Mouse (Mus musculus) spleen, embryonic (tissue): ENCODE data around the gene Hist1h1b.
"Not testable (repeated sequence)": the region's sequence is repeated elsewhere in the genome, so short reads cannot be mapped to it uniquely, and the experiment has no call there.

Experiments used
- CTCF ChIA-PET: fragments of 350-600 bp; sonication (Branson Sonifier 250); formaldehyde crosslinking; loops from one replicate; lab custom pipeline; 2022; lab: Charles Lee

The Hist1h1b gene

DNA sequence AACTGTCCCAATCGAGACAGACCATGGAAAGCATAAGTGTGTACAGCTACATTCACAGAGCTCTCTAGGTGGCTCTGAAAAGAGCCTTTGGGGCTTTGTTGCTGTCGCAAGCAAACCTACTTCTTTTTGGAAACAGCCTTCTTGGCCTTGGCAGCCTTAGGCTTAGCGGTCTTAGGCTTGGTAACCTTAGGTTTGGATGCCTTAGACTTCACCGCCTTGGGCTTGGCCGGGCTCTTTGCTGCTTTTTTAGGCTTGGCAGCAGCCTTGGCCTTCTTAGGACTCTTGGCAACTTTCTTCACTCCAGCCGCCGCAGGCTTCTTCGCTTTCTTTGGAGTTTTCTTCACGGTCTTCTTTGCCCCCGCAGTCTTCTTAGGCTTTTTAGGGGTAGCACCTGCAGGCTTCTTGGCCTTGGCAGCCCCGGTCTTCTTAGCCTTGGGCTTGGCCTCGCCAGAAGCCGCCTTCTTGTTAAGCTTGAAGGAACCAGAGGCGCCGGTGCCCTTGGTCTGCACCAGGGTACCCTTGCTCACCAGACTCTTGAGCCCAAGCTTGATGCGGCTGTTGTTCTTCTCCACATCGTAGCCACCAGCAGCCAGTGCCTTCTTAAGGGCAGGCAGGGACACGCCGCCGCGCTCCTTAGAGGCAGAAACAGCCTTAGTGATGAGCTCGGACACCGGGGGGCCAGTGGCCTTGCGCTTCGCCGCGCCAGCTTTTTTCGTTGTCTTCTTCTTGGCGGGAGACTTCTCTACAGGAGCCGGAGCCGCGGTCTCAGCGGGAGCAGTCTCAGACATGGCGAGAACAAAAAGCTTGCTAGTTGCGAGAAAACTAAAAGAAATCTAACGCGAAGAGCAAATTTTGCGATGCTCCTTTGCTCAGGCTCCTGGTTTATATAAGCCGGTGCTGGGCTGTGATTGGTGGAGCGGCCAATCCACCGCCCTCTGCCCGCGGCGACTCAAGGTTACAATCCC, at the start of gene Hist1h1b:
Gene Hist1h1b (minus strand): TSS at position 859 of the 965 bp plus-strand sequence.
- CTCF ChIA-PET = no interaction called here

DNA sequence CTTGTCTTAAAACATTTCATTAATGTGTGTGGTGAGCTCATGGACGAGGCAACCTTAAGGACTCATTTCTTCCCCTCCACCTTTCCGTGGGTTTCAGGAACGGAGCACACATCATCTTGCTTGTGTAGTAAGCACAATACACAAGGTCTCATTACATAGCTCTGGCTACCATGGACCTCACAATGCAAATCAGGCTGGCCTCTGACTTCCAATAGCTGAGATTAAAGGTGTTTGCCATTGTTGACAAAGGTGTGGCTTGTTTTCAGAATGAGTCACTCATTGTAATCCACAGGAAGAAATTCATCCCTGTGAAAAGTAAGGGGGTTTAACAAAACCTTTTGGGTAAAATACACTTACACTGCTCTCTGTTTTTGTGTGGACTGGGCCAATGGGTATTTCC, 48.1 kb upstream of the Hist1h1b start:
- CTCF ChIA-PET = no interaction called here

GRCm38 (mm10) chr13:21820082-21820890, 39.9 kb upstream of the Hist1h1b start:
- CTCF ChIA-PET = interaction anchor here (0.5 kb wide), 1 partner anchor 70 kb away, joined by 3 read pairs; no protein-coding TSS in a partner anchor

GRCm38 (mm10) chr13:21812092-21812491, 31.7 kb upstream of the Hist1h1b start:
- CTCF ChIA-PET = interaction anchor here (0.6 kb wide), 1 partner anchor 1624 kb away, joined by 6 read pairs; no protein-coding TSS in a partner anchor

DNA sequence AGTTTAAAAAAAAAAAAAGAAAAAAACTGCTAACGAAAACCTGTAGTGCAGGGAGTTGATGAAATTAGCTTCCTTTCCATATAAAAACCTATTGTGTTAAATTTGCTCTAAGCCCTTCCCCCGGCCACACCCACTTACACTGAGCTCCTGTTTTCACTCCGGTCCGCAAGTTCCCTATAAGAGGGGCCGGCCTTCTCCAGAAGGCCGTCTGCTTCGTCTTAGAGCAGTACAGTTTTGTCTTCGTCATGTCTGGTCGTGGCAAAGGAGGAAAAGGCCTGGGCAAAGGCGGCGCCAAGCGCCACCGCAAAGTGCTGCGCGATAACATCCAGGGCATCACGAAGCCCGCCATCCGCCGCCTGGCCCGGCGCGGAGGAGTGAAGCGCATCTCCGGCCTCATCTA, 31.1 kb upstream of the Hist1h1b start, which contains the start of gene Hist1h4m:
Gene Hist1h4m (plus strand): TSS at position 208 of the 400 bp plus-strand sequence.
- CTCF ChIA-PET = interaction anchor here (0.6 kb wide), 1 partner anchor 1625 kb away, joined by 6 read pairs; no protein-coding TSS in a partner anchor

DNA sequence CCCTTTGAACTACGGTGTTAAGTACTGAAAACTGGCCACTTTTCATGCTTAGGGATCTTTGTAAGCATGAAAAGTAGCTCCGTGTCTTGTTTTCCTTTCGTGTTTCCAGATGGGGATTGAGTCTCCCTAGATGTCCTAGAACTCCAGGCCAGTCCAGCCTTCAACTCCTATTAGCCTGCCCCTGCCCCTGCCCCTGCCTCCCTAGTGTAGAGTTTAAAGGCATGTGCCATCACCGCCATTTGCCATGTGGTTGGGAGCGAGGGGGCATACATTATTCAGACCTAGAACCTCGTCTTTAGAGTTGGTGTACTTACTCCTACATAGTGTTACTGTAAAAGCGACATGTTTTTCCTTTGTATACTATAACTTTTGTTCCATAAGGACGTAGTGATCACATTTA, 30.6 kb upstream of the Hist1h1b start:
- CTCF ChIA-PET = not testable (repeated sequence)

DNA sequence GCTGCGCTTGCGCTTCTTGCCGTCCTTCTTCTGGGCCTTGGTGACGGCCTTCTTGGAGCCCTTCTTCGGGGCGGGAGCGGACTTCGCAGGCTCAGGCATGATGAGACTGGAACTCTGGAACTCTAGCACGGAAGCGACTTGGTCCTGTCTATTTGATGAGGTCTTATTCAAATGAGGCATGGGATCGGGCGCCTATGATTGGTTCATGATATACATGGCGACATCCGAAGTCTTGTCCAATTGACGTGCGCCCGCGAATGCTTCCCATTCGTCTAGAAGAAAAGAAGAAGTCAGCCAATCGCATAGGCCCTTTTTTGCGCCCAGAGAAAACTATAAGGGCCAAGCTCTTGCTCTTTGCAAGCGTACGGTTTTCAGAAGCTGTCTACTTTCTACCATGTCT, 29.6 kb upstream of the Hist1h1b start, which contains the start of the genes Hist1h2bq and Hist1h2ao:
Gene Hist1h2bq (minus strand): TSS at position 125 of the 400 bp plus-strand sequence.
Gene Hist1h2ao (plus strand): TSS at position 393 of the 400 bp plus-strand sequence.
- CTCF ChIA-PET = not testable (repeated sequence)

DNA sequence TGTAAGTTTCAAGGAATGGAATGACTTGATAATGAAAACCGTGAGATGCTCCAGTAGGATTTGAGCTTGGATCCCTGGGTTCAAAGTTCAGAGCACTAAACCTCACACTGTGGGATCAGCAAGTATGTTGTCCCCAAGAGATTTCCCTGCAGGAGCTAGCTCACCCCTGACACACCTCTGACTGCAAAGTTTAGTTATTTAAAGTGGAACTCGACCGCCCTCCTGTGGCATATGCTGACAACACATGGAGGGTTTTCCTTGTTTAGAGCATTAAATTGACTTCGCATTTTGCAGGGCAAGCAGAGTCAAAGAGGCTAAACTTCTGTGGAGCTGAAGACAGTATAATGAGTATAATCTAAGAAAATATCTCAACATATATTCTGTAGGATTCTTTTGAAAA, 22.6 kb upstream of the Hist1h1b start:
- CTCF ChIA-PET = not testable (repeated sequence)

- CTCF ChIA-PET = not testable (repeated sequence)
These were observed 16.7 kb upstream of the Hist1h1b start for GRCm38 (mm10) chr13:21797163-21797562.

GRCm38 (mm10) chr13:21795584-21795983, 15.2 kb upstream of the Hist1h1b start:
- CTCF ChIA-PET = no interaction called here

DNA sequence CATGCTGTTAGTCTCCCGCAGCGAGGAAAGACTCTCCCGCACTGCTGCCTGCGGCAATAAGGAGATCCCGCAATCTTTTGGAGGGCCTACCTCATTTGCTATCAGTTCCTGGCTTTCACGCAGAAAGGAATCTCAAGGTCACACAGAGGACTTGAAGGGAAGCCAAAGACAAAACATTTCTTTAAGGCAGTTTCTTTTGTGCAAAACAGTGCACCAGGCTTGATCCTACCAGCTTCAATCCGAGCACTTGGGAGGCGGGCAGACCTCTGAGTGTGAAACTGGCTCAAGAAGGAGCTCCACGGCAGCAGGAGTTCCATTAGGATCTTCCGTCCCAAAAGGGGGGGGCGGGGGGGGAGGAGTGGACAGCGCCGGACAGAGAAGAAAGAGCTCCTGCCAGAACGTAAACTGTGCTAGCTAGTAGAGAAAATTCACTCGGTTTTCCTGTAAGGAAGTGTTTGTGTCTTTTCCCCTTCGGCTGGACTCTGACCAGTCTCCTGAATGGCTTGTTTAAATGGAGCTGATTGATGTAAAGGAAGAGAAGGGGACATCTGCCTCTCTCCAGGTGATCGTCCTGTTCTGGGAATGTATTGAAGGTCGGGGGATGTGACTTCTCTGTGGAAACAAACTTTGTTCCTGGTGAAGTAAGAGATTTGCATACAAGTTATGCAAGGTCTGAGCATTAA, 10.3 kb upstream of the Hist1h1b start:
- CTCF ChIA-PET = interaction anchor here (0.6 to 0.7 kb wide), 2 partner anchors 65 to 392 kb away, joined by 4 to 6 read pairs; no protein-coding TSS in a partner anchor

DNA sequence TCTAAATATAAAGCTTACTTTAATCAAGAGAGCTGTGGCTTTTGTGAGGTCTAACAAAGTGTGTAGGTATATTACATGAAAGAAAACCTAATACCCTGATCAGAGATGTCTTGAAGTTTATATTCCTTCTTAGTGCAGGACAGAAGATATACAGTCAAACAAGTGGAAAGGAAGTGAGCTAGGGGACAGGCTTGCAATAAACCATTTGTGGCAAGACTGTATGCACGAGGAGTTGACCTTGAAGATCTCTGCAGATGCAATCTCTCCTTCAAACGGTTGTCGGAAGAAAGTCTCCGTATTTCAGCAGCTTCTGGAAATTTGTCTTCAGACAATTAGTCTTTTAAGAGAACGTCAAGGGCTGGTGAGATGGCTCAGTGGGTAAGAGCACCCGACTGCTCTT, 9.5 kb upstream of the Hist1h1b start:
- CTCF ChIA-PET = no interaction called here

- CTCF ChIA-PET = no interaction called here
These were observed 7.6 kb upstream of the Hist1h1b start for GRCm38 (mm10) chr13:21787760-21788593.

- CTCF ChIA-PET = not testable (repeated sequence)
These were observed 6.6 kb upstream of the Hist1h1b start, which contains the start of the genes Hist1h2an and Hist1h2bp for GRCm38 (mm10) chr13:21786899-21787629. Hist1h2an (minus strand) TSS chr13:21787218. Hist1h2bp (plus strand) TSS chr13:21787461.

GRCm38 (mm10) chr13:21786189-21786898, 5.9 kb upstream of the Hist1h1b start:
- CTCF ChIA-PET = no interaction called here

- CTCF ChIA-PET = no interaction called here
These were observed 3.9 kb upstream of the Hist1h1b start for GRCm38 (mm10) chr13:21784311-21784710.

DNA sequence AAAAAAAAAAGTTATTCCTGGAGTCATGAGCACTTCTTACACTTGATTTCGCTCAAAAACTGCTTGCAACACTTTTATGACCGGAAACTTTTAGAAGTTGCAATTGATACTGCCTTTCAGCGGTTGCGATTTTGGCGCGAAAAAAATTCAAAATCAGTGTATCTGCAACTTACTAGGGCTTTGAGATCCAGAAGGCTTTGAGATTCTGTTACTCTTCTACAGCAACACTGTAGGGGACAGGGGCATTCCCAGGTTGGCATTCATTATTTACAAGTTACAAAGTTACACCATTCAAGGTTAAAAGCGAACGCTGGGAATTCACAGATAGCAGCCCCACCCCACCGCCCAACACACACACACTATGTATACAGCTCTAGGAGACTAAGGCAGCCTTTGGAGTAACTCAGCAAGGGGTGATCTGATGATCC, 3.3 kb upstream of the Hist1h1b start:
- CTCF ChIA-PET = interaction anchor here (0.6 kb wide), 1 partner anchor 28 kb away, joined by 3 read pairs; no protein-coding TSS in a partner anchor

GRCm38 (mm10) chr13:21783255-21783617, 2.8 kb upstream of the Hist1h1b start, which contains the start of gene Hist1h3i:
Hist1h3i (minus strand) TSS chr13:21783370.
- CTCF ChIA-PET = no interaction called here
